Mouse (Mus musculus): Measurements from ENCODE around the gene Card10. TPM values are rescaled to one million over a fixed set of nuclear protein-coding genes. Genes with fewer than 3 reads are reported as not detected.
A peak's percentile ranks its signal among the peaks of the same experiment; 100 is the strongest.

Gene Card10
- polyA plus RNA-seq, 1 experiment from 2014 or later: 2.9 TPM

GRCm38 (mm10) chr15:78790451-78790850 lies 12.4 kb downstream of the Card10 start:
- Histone ChIP-seq H3K9ac (no peak overlapping the region), H3K4me1 (peaks cover 25% of the 10 kb centered on the region), H3K4me3 (no peak overlapping the region), H3K4me2 (replicated peaks) (no peak overlapping the region), H3K9me3 (replicated peaks) (no peaks in the 10 kb centered on the region), H3K36me3 (no peaks in the 10 kb centered on the region), H3K27ac (no peak overlapping the region), H3K27me3 (peaks cover 5% of the 10 kb centered on the region; the same call in 1 of the 2 replicates)
- WGBS: 60% methylated on average over 4 of the region's 4 CpGs
- ATAC-seq (ENCODE audit: low FRiP score): no peak

GRCm38 (mm10) chr15:78789721-78790323 lies 13.0 kb downstream of the Card10 start:
- H3K4me1 ChIP-seq: peaks cover 25% of the 10 kb centered on the region
- 78% methylated on average over 13 of the region's 13 CpGs for WGBS

DNA sequence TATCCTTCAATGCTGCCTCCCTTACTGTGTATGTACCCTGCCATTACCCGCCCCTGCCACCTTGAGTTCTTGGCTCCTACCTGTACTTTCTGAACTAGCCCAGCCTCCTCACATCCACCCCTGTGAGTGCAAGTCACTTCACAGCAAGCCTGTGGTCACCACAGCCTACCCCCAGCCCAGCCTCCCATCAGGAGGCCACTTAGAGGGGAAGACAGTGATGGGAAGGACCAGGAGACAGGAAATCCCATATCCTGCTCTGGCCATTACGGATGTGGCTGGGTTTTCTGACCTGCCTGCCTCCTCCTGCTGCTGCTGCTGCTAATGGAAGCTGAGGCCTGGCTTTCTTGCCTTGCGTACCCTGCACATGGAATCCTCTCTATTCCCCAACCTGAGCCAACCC lies 14.8 kb downstream of the Card10 start:
- Histone ChIP-seq H3K4me2 (replicated peaks) (no peak overlapping the region), H3K27ac (no peak overlapping the region), H3K36me3 (no peaks in the 10 kb centered on the region), H3K27me3 (no peaks in the 10 kb centered on the region; the same call in 1 of the 2 replicates), H3K9me3 (replicated peaks) (no peaks in the 10 kb centered on the region), H3K4me3 (no peak overlapping the region), H3K9ac (no peak overlapping the region), H3K4me1 (peaks cover 25% of the 10 kb centered on the region)
- ATAC-seq (ENCODE audit: low FRiP score): no peak
- 82% methylated on average over 3 of the region's 3 CpGs for WGBS

More at GRCm38 (mm10) chr15:78789721-78790323, 13.0 kb downstream of the Card10 start:
- no peak overlapping the region for H3K4me2 ChIP-seq (replicated peaks)
- H3K9ac ChIP-seq: no peak overlapping the region
- peaks cover 5% of the 10 kb centered on the region; the same call in 1 of the 2 replicates for H3K27me3 ChIP-seq
- no peak for ATAC-seq (ENCODE audit: low FRiP score)
- H3K9me3 ChIP-seq (replicated peaks): no peaks in the 10 kb centered on the region
- H3K4me3 ChIP-seq: no peak overlapping the region
- no peaks in the 10 kb centered on the region for H3K36me3 ChIP-seq
- H3K27ac ChIP-seq: no peak overlapping the region

DNA sequence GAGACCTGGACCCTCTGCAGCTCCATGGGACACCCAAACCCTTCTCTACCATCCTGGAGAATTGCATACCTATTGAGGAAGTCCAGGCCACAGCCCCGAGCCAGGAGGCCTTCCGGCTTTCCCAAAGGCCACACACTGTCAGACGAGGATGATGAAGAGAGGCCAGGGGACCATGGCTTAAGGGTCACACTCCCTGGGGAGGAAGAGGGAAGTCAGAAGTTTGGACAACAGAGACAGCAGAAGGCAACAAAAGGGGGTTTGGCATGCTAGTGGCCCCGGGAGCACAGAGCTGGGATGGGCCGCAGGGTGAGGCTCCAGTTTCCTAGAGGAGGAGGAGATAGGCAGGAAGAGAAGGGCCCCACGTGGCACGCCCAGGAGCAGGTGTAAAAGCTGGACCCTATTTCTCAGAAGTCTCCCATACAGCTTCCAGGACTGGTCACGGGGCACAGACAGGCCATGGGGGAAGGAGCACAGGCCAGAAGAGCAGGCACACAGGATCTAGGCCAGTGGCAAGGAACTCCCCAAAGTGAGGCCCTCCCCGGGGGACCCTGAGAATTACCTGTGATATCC lies 15.5 kb downstream of the Card10 start:
- H3K4me2 ChIP-seq (replicated peaks): no peak overlapping the region
- H3K27ac ChIP-seq: no peak overlapping the region
- no peaks in the 10 kb centered on the region for H3K36me3 ChIP-seq
- H3K9ac ChIP-seq: no peak overlapping the region
- no peak overlapping the region for H3K4me3 ChIP-seq
- WGBS: 60% methylated on average over 9 of the region's 9 CpGs
- no peaks in the 10 kb centered on the region; the same call in 1 of the 2 replicates for H3K27me3 ChIP-seq
- H3K9me3 ChIP-seq (replicated peaks): no peaks in the 10 kb centered on the region
- peaks cover 27% of the 10 kb centered on the region for H3K4me1 ChIP-seq
- ATAC-seq (ENCODE audit: low FRiP score): no peak

DNA sequence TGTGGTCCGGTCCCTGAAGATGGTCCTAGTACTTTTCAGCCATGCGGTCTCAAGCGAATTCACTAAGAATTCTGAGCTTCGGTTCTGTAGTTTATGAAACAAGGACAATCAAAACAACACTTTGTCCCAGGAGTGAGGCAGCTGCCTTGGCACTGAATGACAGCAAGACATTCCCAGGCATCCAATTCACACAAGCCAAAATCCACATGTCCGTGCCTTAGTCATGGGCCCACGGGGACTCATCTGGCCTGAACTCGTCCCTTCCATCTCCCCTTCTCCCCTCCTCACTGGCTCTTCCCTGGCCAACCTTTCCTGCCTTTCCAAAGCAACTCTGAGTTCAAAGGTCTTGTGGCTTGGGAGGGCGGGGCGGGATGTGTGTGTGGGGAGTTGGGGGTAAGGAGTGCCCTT lies 16.4 kb downstream of the Card10 start:
- no peaks in the 10 kb centered on the region; the same call in 1 of the 2 replicates for H3K27me3 ChIP-seq
- H3K4me3 ChIP-seq: no peak overlapping the region
- no peak overlapping the region for H3K27ac ChIP-seq
- no peaks in the 10 kb centered on the region for H3K9me3 ChIP-seq (replicated peaks)
- H3K9ac ChIP-seq: no peak overlapping the region; the same call in 1 of the 2 replicates
- 68% methylated on average over 9 of the region's 9 CpGs for WGBS
- peaks cover 30% of the 10 kb centered on the region for H3K4me1 ChIP-seq
- ATAC-seq (ENCODE audit: low FRiP score): no peak
- H3K4me2 ChIP-seq (replicated peaks): no peak overlapping the region
- H3K36me3 ChIP-seq: no peaks in the 10 kb centered on the region

DNA sequence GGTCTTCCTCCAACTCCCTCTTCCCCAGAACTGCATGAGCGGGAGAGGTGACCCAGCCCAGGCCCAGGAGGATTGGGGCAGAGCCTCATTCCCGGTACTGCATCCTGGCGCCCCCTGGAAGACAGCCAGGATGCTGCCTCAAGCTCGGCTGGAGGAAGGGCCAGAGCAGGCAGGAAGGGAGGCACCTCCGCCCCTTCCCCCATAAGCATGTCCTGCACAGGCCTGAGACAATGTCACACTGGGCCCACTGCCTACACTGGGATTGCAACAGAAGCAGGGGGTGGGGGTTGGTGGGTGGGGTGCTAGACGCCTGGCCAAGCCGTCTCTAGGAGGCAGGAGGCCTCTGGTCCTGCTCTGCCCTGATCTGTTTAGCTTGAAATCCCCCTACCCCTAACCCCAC lies 16.9 kb downstream of the Card10 start:
- ATAC-seq (ENCODE audit: low FRiP score): peak; percentile 23; the same call in 1 of the 2 replicates

DNA sequence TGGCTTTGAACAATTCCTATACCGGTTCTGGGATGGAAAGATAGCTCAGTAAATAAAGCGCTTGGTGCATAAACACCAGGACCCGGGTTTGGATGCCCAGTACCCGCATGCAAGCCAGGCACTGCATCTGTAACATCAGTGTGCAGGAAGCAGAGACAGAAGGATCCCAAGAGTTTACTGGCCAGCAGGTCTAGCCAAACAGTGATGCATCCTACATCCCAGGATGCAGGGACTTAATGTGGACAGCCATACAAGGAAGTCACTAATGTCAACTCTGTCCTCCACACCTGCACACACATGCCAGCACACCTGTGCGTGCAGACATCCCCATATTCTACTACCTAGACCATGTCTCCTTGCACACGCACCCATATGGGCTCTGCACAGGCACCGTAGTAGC lies 17.6 kb downstream of the Card10 start:
- Histone ChIP-seq H3K27ac (no peak overlapping the region), H3K4me3 (no peak overlapping the region), H3K27me3 (no peaks in the 10 kb centered on the region), H3K9ac (no peak overlapping the region), H3K9me3 (replicated peaks) (no peaks in the 10 kb centered on the region), H3K4me1 (peaks cover 22% of the 10 kb centered on the region), H3K36me3 (no peaks in the 10 kb centered on the region), H3K4me2 (replicated peaks) (no peak overlapping the region)
- WGBS: 90% methylated on average over 7 of the region's 7 CpGs
- no peak for ATAC-seq (ENCODE audit: low FRiP score)

More for the DNA sequence above, 16.9 kb downstream of the Card10 start:
- Histone ChIP-seq H3K9me3 (replicated peaks) (no peaks in the 10 kb centered on the region), H3K4me3 (no peak overlapping the region), H3K4me1 (peaks cover 29% of the 10 kb centered on the region), H3K9ac (no peak overlapping the region; the same call in 1 of the 2 replicates), H3K27ac (no peak overlapping the region), H3K36me3 (no peaks in the 10 kb centered on the region), H3K4me2 (replicated peaks) (no peak overlapping the region), H3K27me3 (no peaks in the 10 kb centered on the region; the same call in 1 of the 2 replicates)
- WGBS: 31% methylated on average over 7 of the region's 7 CpGs

DNA sequence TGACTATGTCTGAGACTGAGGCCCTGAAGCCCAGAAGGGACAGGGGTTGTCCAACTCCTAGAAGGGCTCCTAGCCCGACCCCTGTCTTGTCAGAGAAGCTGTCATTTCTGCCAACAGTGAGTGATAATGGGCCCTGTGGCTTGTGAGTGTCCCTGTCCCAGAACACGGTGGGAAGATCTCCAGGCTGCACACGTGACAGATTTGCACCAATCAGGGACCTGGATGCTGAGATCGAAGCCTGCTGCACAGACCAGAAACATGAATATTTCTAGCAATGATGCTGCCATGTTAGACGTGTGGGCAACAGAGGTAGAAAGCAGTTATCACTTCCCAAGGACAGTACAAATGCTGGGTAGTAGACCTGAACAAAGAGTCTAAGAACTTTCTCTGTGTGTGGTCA lies 18.3 kb downstream of the Card10 start:
- Histone ChIP-seq H3K27ac (no peak overlapping the region), H3K4me3 (no peak overlapping the region), H3K4me2 (replicated peaks) (no peak overlapping the region), H3K9ac (no peak overlapping the region), H3K27me3 (no peaks in the 10 kb centered on the region), H3K4me1 (peaks cover 22% of the 10 kb centered on the region), H3K36me3 (no peaks in the 10 kb centered on the region), H3K9me3 (replicated peaks) (no peaks in the 10 kb centered on the region)
- 66% methylated on average over 5 of the region's 5 CpGs for WGBS
- ATAC-seq (ENCODE audit: low FRiP score): no peak

DNA sequence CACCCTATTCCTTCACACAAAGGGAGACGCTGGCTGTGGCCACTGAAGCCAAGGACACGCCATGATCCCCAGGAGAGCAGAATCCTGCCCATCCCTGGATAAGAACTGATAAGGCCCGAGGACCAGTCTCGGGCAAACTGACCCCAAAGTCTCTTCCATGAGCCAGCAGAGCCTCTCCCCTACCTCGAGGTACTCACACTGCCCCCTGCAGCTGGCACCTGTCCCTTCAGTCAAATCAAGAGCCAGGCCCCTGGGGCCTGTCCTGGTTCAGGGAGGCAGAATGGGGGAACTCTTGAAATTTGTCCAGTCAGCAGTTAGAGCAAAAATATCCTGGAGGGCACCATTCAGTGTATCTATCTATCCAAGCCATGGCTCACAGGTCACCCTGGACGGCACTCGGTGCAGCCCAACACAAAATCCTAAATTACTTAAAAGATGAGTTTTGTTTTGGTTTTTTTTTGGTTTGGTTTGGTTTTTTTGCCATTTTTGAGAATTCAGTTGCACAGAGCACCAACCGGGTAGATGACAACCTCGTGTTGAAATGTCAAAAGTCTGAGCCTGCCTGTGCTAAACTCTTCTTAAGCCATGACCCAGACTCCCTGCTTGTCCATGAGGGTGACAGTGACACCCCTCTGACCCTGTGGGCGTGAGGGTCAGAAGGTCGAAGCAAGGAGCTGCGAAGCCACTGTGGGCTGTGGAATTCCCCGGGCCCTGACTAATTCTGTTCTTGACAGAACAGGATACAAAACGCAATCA lies 20.3 kb downstream of the Card10 start:
- H3K9me3 ChIP-seq (replicated peaks): no peaks in the 10 kb centered on the region
- no peaks in the 10 kb centered on the region for H3K36me3 ChIP-seq
- H3K4me3 ChIP-seq: no peak overlapping the region
- H3K27ac ChIP-seq: no peak overlapping the region
- H3K4me2 ChIP-seq (replicated peaks): no peak overlapping the region
- ATAC-seq (ENCODE audit: low FRiP score): no peak
- peaks cover 30% of the 10 kb centered on the region for H3K4me1 ChIP-seq
- H3K27me3 ChIP-seq: no peaks in the 10 kb centered on the region
- 64% methylated on average over 14 of the region's 14 CpGs for WGBS
- no peak overlapping the region for H3K9ac ChIP-seq

- no peak overlapping the region for H3K27ac ChIP-seq
- H3K36me3 ChIP-seq: no peaks in the 10 kb centered on the region
- H3K4me1 ChIP-seq: peaks cover 18% of the 10 kb centered on the region
- no peaks in the 10 kb centered on the region for H3K27me3 ChIP-seq
- H3K9me3 ChIP-seq (replicated peaks): no peaks in the 10 kb centered on the region
- H3K4me3 ChIP-seq: no peak overlapping the region
- H3K4me2 ChIP-seq (replicated peaks): no peak overlapping the region
- WGBS: 79% methylated on average over 7 of the region's 7 CpGs
- no peak overlapping the region for H3K9ac ChIP-seq
- ATAC-seq (ENCODE audit: low FRiP score): no peak
These were observed 21.9 kb downstream of the Card10 start for GRCm38 (mm10) chr15:78780908-78781307.

DNA sequence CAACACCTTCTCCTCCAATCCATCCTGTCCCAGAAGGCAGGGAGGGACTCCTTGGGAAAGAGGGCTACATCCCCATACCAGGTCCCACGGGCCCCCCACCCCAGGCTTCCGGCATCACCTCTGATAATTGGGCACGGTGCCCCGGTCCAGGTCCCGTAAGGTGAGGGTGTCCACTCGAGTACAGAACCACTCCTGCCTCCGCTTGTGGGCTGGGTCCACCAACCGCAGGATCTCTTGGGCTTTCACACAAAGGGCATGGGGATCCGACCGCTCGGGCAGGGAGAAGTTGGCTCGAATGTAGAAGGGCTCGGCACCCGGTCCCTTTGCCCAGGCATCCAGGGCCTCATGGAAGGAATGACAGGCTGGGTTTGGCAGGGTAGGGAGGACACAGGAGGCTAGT lies 22.5 kb downstream of the Card10 start:
- H3K27me3 ChIP-seq: no peaks in the 10 kb centered on the region
- no peak overlapping the region for H3K27ac ChIP-seq
- H3K4me3 ChIP-seq: no peak overlapping the region
- H3K4me2 ChIP-seq (replicated peaks): no peak overlapping the region
- H3K9ac ChIP-seq: no peak overlapping the region
- H3K4me1 ChIP-seq: peaks cover 16% of the 10 kb centered on the region
- WGBS: 92% methylated on average over 14 of the region's 14 CpGs
- no peak for ATAC-seq (ENCODE audit: low FRiP score)
- H3K36me3 ChIP-seq: no peaks in the 10 kb centered on the region
- H3K9me3 ChIP-seq (replicated peaks): no peaks in the 10 kb centered on the region

- no peak for ATAC-seq (ENCODE audit: low FRiP score)
- Histone ChIP-seq H3K36me3 (no peaks in the 10 kb centered on the region), H3K9me3 (replicated peaks) (no peaks in the 10 kb centered on the region), H3K27ac (no peak overlapping the region), H3K4me1 (peaks cover 16% of the 10 kb centered on the region), H3K9ac (no peak overlapping the region), H3K4me3 (no peak overlapping the region), H3K27me3 (no peaks in the 10 kb centered on the region), H3K4me2 (replicated peaks) (no peak overlapping the region)
- WGBS: 92% methylated on average over 5 of the region's 5 CpGs
These were observed 23.2 kb downstream of the Card10 start for GRCm38 (mm10) chr15:78779690-78780089.

Measured in hindbrain, embryonic 12.5 days (tissue).